Mouse (Mus musculus) skeletal muscle tissue, adult 2 months (tissue): ENCODE measurements around the gene Tuba8.

ENCODE experiments used
- DNase-seq: peaks from one replicate; pipeline ENCODE4 v3.0.0-alpha.2; 2012; ENCODE audit warnings: low read depth, low spot score

Tuba8 gene

GRCm38 (mm10) chr6:121226744-121227143, 16.2 kb downstream of the Tuba8 start:
- DNase-seq = no peak

GRCm38 (mm10) chr6:121228421-121228820, 17.9 kb downstream of the Tuba8 start:
- no peak for DNase-seq

- no peak for DNase-seq
These were observed 22.2 kb downstream of the Tuba8 start for GRCm38 (mm10) chr6:121232652-121233051.

GRCm38 (mm10) chr6:121236386-121236785, 25.9 kb downstream of the Tuba8 start:
- DNase-seq = no peak

GRCm38 (mm10) chr6:121238209-121238608, 27.7 kb downstream of the Tuba8 start:
- no peak for DNase-seq

GRCm38 (mm10) chr6:121241780-121242179, 31.3 kb downstream of the Tuba8 start:
- no peak for DNase-seq

GRCm38 (mm10) chr6:121243161-121243560, 32.7 kb downstream of the Tuba8 start:
- DNase-seq = no peak

- peak; percentile 88 for DNase-seq
These were observed 34.9 kb downstream of the Tuba8 start, which contains the start of gene Usp18 for GRCm38 (mm10) chr6:121245127-121246036. TSS of gene Usp18 (plus strand) at chr6:121245906.

- DNase-seq = no peak
These were observed 35.5 kb downstream of the Tuba8 start for GRCm38 (mm10) chr6:121246037-121246361.

GRCm38 (mm10) chr6:121250406-121250805, 39.9 kb downstream of the Tuba8 start:
- DNase-seq = no peak

- no peak for DNase-seq
These were observed 40.8 kb downstream of the Tuba8 start for GRCm38 (mm10) chr6:121251256-121251655.

GRCm38 (mm10) chr6:121260548-121260947, 50.1 kb downstream of the Tuba8 start:
- DNase-seq = no peak

- no peak for DNase-seq
These were observed 50.7 kb downstream of the Tuba8 start for GRCm38 (mm10) chr6:121261233-121261632.

GRCm38 (mm10) chr6:121262004-121262403, 51.5 kb downstream of the Tuba8 start:
- DNase-seq = no peak

- no peak for DNase-seq
These were observed 52.0 kb downstream of the Tuba8 start for GRCm38 (mm10) chr6:121262496-121262895.

GRCm38 (mm10) chr6:121270156-121270555, 59.7 kb downstream of the Tuba8 start:
- DNase-seq = no peak

GRCm38 (mm10) chr6:121271707-121272074, 61.2 kb downstream of the Tuba8 start:
- DNase-seq = no peak

- DNase-seq = peak; percentile 77
These were observed 61.7 kb downstream of the Tuba8 start for GRCm38 (mm10) chr6:121272075-121272800.

- no peak for DNase-seq
These were observed 63.9 kb downstream of the Tuba8 start for GRCm38 (mm10) chr6:121274356-121274755.
